Mouse (Mus musculus): ENCODE measurements around the gene Gm19684.
"Not testable (repeated sequence)": the region's sequence is repeated elsewhere in the genome, so short reads cannot be mapped to it uniquely, and the experiment has no call there.

The Gm19684 gene

DNA sequence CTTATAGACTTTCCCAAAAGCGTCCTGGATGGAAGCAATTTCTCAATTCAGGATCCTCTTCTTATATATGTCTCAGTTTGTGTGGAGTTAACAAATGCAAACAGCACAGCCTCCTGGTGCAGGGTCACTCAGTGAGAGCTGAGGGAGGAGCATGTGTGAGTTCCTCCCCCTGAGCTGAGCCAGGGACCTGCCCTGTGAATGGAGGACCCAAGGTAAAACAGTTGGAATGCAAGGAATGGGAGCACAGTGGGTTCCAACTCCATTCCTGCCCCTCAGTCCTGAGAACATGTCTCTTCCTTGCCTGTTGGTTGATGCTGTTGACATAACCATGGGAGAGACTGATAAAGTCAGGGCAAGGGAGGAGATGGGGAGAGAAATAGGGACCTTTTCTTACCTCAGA is 47.6 kb downstream of the Gm19684 start:
- ATAC-seq (ENCODE audit: insufficient number of reproducible peaks, low FRiP score, low TSS enrichment): not testable (repeated sequence)

- no peak for ATAC-seq (ENCODE audit: insufficient number of reproducible peaks, low FRiP score, low TSS enrichment)
Measured at GRCm38 (mm10) chr17:36169753-36170152, 48.3 kb downstream of the Gm19684 start.

GRCm38 (mm10) chr17:36170287-36170814 is 48.9 kb downstream of the Gm19684 start:
- ATAC-seq (ENCODE audit: insufficient number of reproducible peaks, low FRiP score, low TSS enrichment): no peak

DNA sequence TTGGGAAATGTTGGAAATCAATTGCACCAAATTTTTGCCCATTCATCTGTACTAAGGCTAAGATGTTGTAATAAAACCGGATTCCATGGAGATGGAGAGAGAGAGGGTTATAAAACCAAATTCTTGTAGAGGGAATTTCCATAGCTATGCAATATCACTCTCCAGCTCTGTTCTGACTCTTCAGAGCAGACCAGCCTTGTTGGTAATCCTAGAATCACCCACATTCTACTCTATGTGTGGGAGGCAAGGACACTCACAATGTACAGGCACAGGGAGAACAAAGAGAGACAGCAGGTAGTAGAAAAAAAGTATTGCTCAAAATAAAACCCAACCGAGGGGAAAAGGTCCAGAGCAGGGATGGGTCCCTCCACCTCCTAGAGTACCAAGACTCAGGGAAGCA is 54.7 kb downstream of the Gm19684 start:
- ATAC-seq (ENCODE audit: insufficient number of reproducible peaks, low FRiP score, low TSS enrichment): not testable (repeated sequence)

- not testable (repeated sequence) for ATAC-seq (ENCODE audit: insufficient number of reproducible peaks, low FRiP score, low TSS enrichment)
Measured at GRCm38 (mm10) chr17:36178938-36179337, 57.5 kb downstream of the Gm19684 start.
